Comparison of ENCODE assay signal across 10 mouse cellular contexts in genomic region chr11:52129621-52130450, GRCm38 (mm10). TPM values are rescaled to one million over a fixed set of nuclear protein-coding genes. Genes with fewer than 3 reads are reported as not detected.
A peak's percentile ranks its signal among the peaks of the same experiment; 100 is the strongest.
DNase-seq lines count a peak whose midpoint lies in the region; ATAC-seq lines count a peak whose summit lies in the region.
"Had no signal": no experiment of that assay in that cellular context is flagged by ENCODE, and none has a peak within 500 bp of the region (broad histone marks: within the 10 kb centered on the region; RNA-seq: fewer than 3 reads in every experiment).

No protein-coding gene starts in this region.

- no peak overlapping the region for H3K4me2 ChIP-seq in kidney, embryonic 15.5 days
- H3K4me2 ChIP-seq in neural tube, embryonic 15.5 days: no peak overlapping the region

- H3K4me3 ChIP-seq in kidney, embryonic 15.5 days (replicated peaks): no peak overlapping the region
- H3K4me3 ChIP-seq in neural tube, embryonic 15.5 days (replicated peaks): no peak overlapping the region

- H3K27ac ChIP-seq in kidney, embryonic 15.5 days: no peak overlapping the region
- 0 out of 2 replicates have a peak overlapping the region, but pooled peaks have one; percentile 18 for H3K27ac ChIP-seq in neural tube, embryonic 15.5 days (replicated peaks)

- H3K9me3 ChIP-seq in kidney, embryonic 15.5 days (replicated peaks): no peaks in the 10 kb centered on the region; the same call in 1 of the 2 replicates
- 0 out of 2 replicates have a peak, but pooled peaks cover 1% of the 10 kb centered on the region for H3K9me3 ChIP-seq in neural tube, embryonic 15.5 days (replicated peaks)

- 0 out of 2 replicates have a peak, but pooled peaks cover 2% of the 10 kb centered on the region for H3K4me1 ChIP-seq in kidney, embryonic 15.5 days
- H3K4me1 ChIP-seq in neural tube, embryonic 15.5 days: peaks cover 3% of the 10 kb centered on the region; the same call in 1 of the 2 replicates

- H3K9ac ChIP-seq in kidney, embryonic 15.5 days: 0 out of 2 replicates have a peak overlapping the region, but pooled peaks have one; percentile 7
- no peak overlapping the region for H3K9ac ChIP-seq in neural tube, embryonic 15.5 days (replicated peaks)

- no peak for ATAC-seq in kidney, embryonic 15.5 days (replicated peaks; ENCODE audit: low FRiP score)
- no peak for ATAC-seq in neural tube, embryonic 15.5 days (ENCODE audit: low FRiP score)

- H3K27me3 ChIP-seq in kidney, embryonic 15.5 days: no peaks in the 10 kb centered on the region
- H3K27me3 ChIP-seq in neural tube, embryonic 15.5 days (replicated peaks): no peaks in the 10 kb centered on the region

- WGBS in kidney, embryonic 15.5 days: 76% methylated on average over 10 of the region's 10 CpGs
- WGBS in neural tube, embryonic 15.5 days: 73% methylated on average over 10 of the region's 10 CpGs

- peaks cover 26% of the 10 kb centered on the region for H3K36me3 ChIP-seq in kidney, embryonic 15.5 days
- peaks cover 7% of the 10 kb centered on the region for H3K36me3 ChIP-seq in neural tube, embryonic 15.5 days

- intact Hi-C loops in gastrocnemius, postnatal 36 days (cut with DNase I): no loop called here

- no peak for DNase-seq in kidney, postnatal 25 days
- DNase-seq in frontal cortex, adult 2 months (ENCODE audit: extremely low spot score in 1 of 2, low spot score in 1 of 2): peak; percentile 78 to 81
- peak; percentile 56 to 58 for DNase-seq in layer of hippocampus, adult 8-10 months (ENCODE audit: low spot score in 2 of 2)
- no peak for DNase-seq in spleen, postnatal 14 days (ENCODE audit: low spot score in 2 of 2)
- no peak for DNase-seq in kidney, postnatal 36 days
- no peak for DNase-seq in gastrocnemius, postnatal 36 days

RNA-seq across cellular contexts. Expression of gene Olfr1373, which starts 15.5 kb away (rescaled TPM):
- polyA plus RNA-seq in kidney, embryonic 15.5 days (2015; fragmentation: Nextera tagmentation; extraction: Ambion mirVana): not detected in 2 replicates
- not detected in 2 replicates for polyA plus RNA-seq in frontal cortex, adult 2 months (2012; rRNA removed)
- total RNA-seq in layer of hippocampus, adult 8-10 months (2022): not detected
- not detected in 2 replicates for polyA plus RNA-seq in neural tube, embryonic 15.5 days (2015; fragmentation: Nextera tagmentation; extraction: Ambion mirVana)
- not detected for total RNA-seq in gastrocnemius, postnatal 36 days (2021)
- total RNA-seq: heart, postnatal 14 days had no signal
- polyA plus RNA-seq: neural tube, embryonic 11.5 days had no signal

RNA-seq across cellular contexts. Expression of gene Ppp2ca, which starts 31.4 kb away (rescaled TPM):
- 80.2 and 80.6 TPM in 2 replicates for polyA plus RNA-seq in kidney, embryonic 15.5 days (2015; fragmentation: Nextera tagmentation; extraction: Ambion mirVana)
- 98.9 and 101 TPM in 2 replicates for polyA plus RNA-seq in frontal cortex, adult 2 months (2012; rRNA removed)
- total RNA-seq in layer of hippocampus, adult 8-10 months (2022): 100 to 1,000 TPM; 102 to 118 (median 110) TPM
- polyA plus RNA-seq in neural tube, embryonic 15.5 days (2015; fragmentation: Nextera tagmentation; extraction: Ambion mirVana): 128 and 130 TPM in 2 replicates
- 10 to 100 TPM; 37.0 to 44.3 TPM for total RNA-seq in gastrocnemius, postnatal 36 days (2021)

Comparison
In these comparisons a context has a peak if more than half of its experiments do, and no peak if none do; other contexts are left out.
1. DNase-seq: peak in frontal cortex, adult 2 months (2 of 2) and layer of hippocampus, adult 8-10 months (2 of 2); none in kidney, postnatal 25 days (0 of 2), spleen, postnatal 14 days (0 of 2), kidney, postnatal 36 days (0 of 2) and gastrocnemius, postnatal 36 days (0 of 2).